Mouse (Mus musculus): Measurements from ENCODE around the gene Ndufv1. TPM values are rescaled to one million over a fixed set of nuclear protein-coding genes. Genes with fewer than 3 reads are reported as not detected.
A peak's percentile ranks its signal among the peaks of the same experiment; 100 is the strongest.
"Not testable (repeated sequence)": the region's sequence is repeated elsewhere in the genome, so short reads cannot be mapped to it uniquely, and the experiment has no call there.

Gene Ndufv1
- polyA plus RNA-seq, 1 experiment from 2014 or later: 180 TPM

- WGBS: 86% methylated on average over 8 of the region's 8 CpGs
Measured at GRCm38 (mm10) chr19:4046866-4047254, 34.3 kb upstream of the Ndufv1 start.

DNA sequence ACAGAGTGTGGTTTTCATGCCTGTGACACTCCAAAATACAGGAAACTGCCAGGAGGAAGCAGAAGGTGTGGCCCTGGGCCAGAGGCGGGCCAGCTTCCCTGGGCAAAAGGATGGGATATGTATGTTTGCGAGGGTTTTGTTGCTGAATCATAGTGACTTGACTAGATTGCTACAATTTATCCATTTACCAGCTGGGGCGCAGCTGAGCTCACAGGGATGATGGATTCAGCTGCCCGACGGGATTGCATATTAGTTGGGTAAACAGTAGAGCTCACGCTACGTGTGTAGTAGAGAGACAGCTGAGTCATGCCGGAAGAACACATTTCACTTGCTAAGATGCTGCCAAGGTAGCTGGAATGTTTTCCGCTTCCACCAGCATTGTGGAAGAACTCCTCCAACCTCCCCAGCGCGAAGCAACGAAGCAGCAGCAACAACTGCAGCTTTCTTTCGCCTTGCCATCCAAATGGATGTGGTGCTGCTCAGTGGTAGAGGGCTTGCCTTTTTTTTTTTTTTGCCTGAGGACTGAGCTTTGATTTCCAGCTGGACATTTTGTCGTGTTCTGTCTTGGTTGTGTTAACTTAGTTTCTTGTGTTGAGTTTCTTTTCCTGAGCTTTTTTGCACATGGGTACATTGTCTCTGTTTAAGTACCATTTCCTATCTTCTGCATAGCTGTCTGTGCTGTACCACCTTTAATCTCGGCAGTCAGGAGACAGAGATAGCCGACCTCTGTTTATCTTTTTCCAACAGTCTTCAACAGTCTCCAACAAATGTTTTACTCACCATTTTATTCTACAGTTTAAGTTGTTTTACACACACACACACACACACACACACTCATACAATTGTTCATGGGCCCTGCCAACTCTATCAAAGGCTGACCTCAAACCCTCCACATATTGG, 33.6 kb upstream of the Ndufv1 start, which contains the start of gene Gstp2:
Gene Gstp2 (minus strand): TSS at position 58 of the 900 bp plus-strand sequence.
- Histone ChIP-seq H3K4me3 (ENCODE audit: low read depth, low read length) (no peak within 1 kb of the TSS), H3K9ac (ENCODE audit: low read length) (no peak within 1 kb of the TSS), H3K36me3 (ENCODE audit: control insufficient read depth, insufficient read depth, low read length) (no peaks in the 10 kb centered on the region), H3K4me2 (peak within 1 kb of the TSS; percentile 15; the same call in 1 of the 2 replicates), H3K4me1 (ENCODE audit: control insufficient read depth, insufficient read depth, low read length) (no peaks in the 10 kb centered on the region), H3K9me3 (ENCODE audit: control insufficient read depth, low read length) (no peaks in the 10 kb centered on the region), H3K27ac (ENCODE audit: low read depth, low read length) (no peak within 1 kb of the TSS), H3K27me3 (ENCODE audit: control insufficient read depth, insufficient read depth, low read length) (no peaks in the 10 kb centered on the region)
- WGBS: 65% methylated on average over 16 of the region's 16 CpGs
- DNase-seq (ENCODE audit: low spot score, missing footprints): peak; percentile 85
- ATAC-seq (ENCODE audit: low FRiP score): no peak

More at GRCm38 (mm10) chr19:4046866-4047254, 34.3 kb upstream of the Ndufv1 start:
- H3K4me3 ChIP-seq (ENCODE audit: low read depth, low read length): no peak overlapping the region
- no peak overlapping the region for H3K9ac ChIP-seq (ENCODE audit: low read length)
- no peak overlapping the region for H3K27ac ChIP-seq (ENCODE audit: low read depth, low read length)
- no peaks in the 10 kb centered on the region for H3K9me3 ChIP-seq (ENCODE audit: control insufficient read depth, low read length)
- H3K36me3 ChIP-seq (ENCODE audit: control insufficient read depth, insufficient read depth, low read length): no peaks in the 10 kb centered on the region
- no peaks in the 10 kb centered on the region for H3K4me1 ChIP-seq (ENCODE audit: control insufficient read depth, insufficient read depth, low read length)
- H3K27me3 ChIP-seq (ENCODE audit: control insufficient read depth, insufficient read depth, low read length): no peaks in the 10 kb centered on the region
- peak; percentile 53 for DNase-seq (ENCODE audit: low spot score, missing footprints)
- no peak overlapping the region for H3K4me2 ChIP-seq
- ATAC-seq (ENCODE audit: low FRiP score): no peak

- 89% methylated on average over 5 of the region's 5 CpGs for WGBS
- H3K36me3 ChIP-seq (ENCODE audit: control insufficient read depth, insufficient read depth, low read length); H3K27me3 ChIP-seq (ENCODE audit: control insufficient read depth, insufficient read depth, low read length); ATAC-seq (ENCODE audit: low FRiP score); H3K9ac ChIP-seq (ENCODE audit: low read length); H3K4me2 ChIP-seq; H3K4me1 ChIP-seq (ENCODE audit: control insufficient read depth, insufficient read depth, low read length); H3K9me3 ChIP-seq (ENCODE audit: control insufficient read depth, low read length); H3K27ac ChIP-seq (ENCODE audit: low read depth, low read length); H3K4me3 ChIP-seq (ENCODE audit: low read depth, low read length): not testable (repeated sequence)
- peak; percentile 77 for DNase-seq (ENCODE audit: low spot score, missing footprints)
Measured at GRCm38 (mm10) chr19:4044109-4044508, 31.5 kb upstream of the Ndufv1 start.

- 0 out of 2 replicates have a peak, but pooled peaks cover 4% of the 10 kb centered on the region for H3K4me1 ChIP-seq (ENCODE audit: control insufficient read depth, insufficient read depth, low read length)
- H3K4me2 ChIP-seq: no peak overlapping the region
- WGBS: 82% methylated on average over 14 of the region's 14 CpGs
- H3K9me3 ChIP-seq (ENCODE audit: control insufficient read depth, low read length): no peaks in the 10 kb centered on the region
- no peak overlapping the region for H3K27ac ChIP-seq (ENCODE audit: low read depth, low read length)
- ATAC-seq (ENCODE audit: low FRiP score) (no peak), DNase-seq (ENCODE audit: low spot score, missing footprints) (peak; percentile 74)
- no peak overlapping the region for H3K9ac ChIP-seq (ENCODE audit: low read length)
- no peaks in the 10 kb centered on the region for H3K27me3 ChIP-seq (ENCODE audit: control insufficient read depth, insufficient read depth, low read length)
- H3K4me3 ChIP-seq (ENCODE audit: low read depth, low read length): no peak overlapping the region
- no peaks in the 10 kb centered on the region for H3K36me3 ChIP-seq (ENCODE audit: control insufficient read depth, insufficient read depth, low read length)
Measured at GRCm38 (mm10) chr19:4042124-4042523, 29.5 kb upstream of the Ndufv1 start.

GRCm38 (mm10) chr19:4041500-4041899, 28.9 kb upstream of the Ndufv1 start:
- H3K36me3 ChIP-seq (ENCODE audit: control insufficient read depth, insufficient read depth, low read length); H3K4me2 ChIP-seq; H3K4me3 ChIP-seq (ENCODE audit: low read depth, low read length); ATAC-seq (ENCODE audit: low FRiP score); H3K4me1 ChIP-seq (ENCODE audit: control insufficient read depth, insufficient read depth, low read length); H3K9me3 ChIP-seq (ENCODE audit: control insufficient read depth, low read length); H3K27me3 ChIP-seq (ENCODE audit: control insufficient read depth, insufficient read depth, low read length); H3K27ac ChIP-seq (ENCODE audit: low read depth, low read length); DNase-seq (ENCODE audit: low spot score, missing footprints); H3K9ac ChIP-seq (ENCODE audit: low read length): not testable (repeated sequence)
- 80% methylated on average over 3 of the region's 4 CpGs for WGBS

DNA sequence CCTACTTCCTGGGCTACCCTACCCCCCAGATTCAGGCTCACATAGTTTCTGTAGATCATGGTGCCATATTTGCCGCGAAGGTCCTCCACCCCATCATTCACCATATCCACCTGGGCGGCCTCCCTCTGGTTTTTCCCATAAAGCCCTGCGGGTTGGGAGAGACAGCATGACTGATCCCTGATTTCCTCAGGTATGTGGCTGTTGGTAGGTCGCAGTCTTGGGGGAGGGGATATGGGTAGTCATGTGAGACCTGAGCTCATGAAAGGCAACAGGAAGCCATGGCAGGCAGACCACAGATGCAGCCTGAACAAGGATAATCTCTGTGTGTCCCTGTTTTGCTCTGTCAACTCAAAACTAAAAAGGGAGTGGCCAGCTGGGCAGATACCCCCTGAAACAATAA, 28.3 kb upstream of the Ndufv1 start:
- H3K4me1 ChIP-seq (ENCODE audit: control insufficient read depth, insufficient read depth, low read length); H3K27ac ChIP-seq (ENCODE audit: low read depth, low read length); H3K36me3 ChIP-seq (ENCODE audit: control insufficient read depth, insufficient read depth, low read length); H3K9ac ChIP-seq (ENCODE audit: low read length); H3K4me3 ChIP-seq (ENCODE audit: low read depth, low read length); ATAC-seq (ENCODE audit: low FRiP score); H3K9me3 ChIP-seq (ENCODE audit: control insufficient read depth, low read length); H3K27me3 ChIP-seq (ENCODE audit: control insufficient read depth, insufficient read depth, low read length); H3K4me2 ChIP-seq: not testable (repeated sequence)
- DNase-seq (ENCODE audit: low spot score, missing footprints): peak; percentile 78
- 85% methylated on average over 5 of the region's 5 CpGs for WGBS

- Histone ChIP-seq H3K36me3 (ENCODE audit: control insufficient read depth, insufficient read depth, low read length) (no peaks in the 10 kb centered on the region), H3K4me2 (peak within 1 kb of the TSS; percentile 75), H3K27ac (ENCODE audit: low read depth, low read length) (no peak within 1 kb of the TSS), H3K9ac (ENCODE audit: low read length) (peak within 1 kb of the TSS; percentile 80), H3K4me1 (ENCODE audit: control insufficient read depth, insufficient read depth, low read length) (peaks cover 9% of the 10 kb centered on the region; the same call in 1 of the 2 replicates), H3K27me3 (ENCODE audit: control insufficient read depth, insufficient read depth, low read length) (no peaks in the 10 kb centered on the region), H3K4me3 (ENCODE audit: low read depth, low read length) (peak within 1 kb of the TSS; percentile 59), H3K9me3 (ENCODE audit: control insufficient read depth, low read length) (no peaks in the 10 kb centered on the region)
- peak; percentile 96 for DNase-seq (ENCODE audit: low spot score, missing footprints)
- peak; percentile 87 for ATAC-seq (ENCODE audit: low FRiP score)
- under 1% methylated on average over 26 of the region's 26 CpGs for WGBS
Measured at GRCm38 (mm10) chr19:4037788-4038232, 25.2 kb upstream of the Ndufv1 start, which contains the start of gene Gstp1. TSS of gene Gstp1 (minus strand) at chr19:4037985.

- peak overlapping the region; percentile 75 for H3K4me2 ChIP-seq
- H3K4me1 ChIP-seq (ENCODE audit: control insufficient read depth, insufficient read depth, low read length); H3K36me3 ChIP-seq (ENCODE audit: control insufficient read depth, insufficient read depth, low read length); H3K27ac ChIP-seq (ENCODE audit: low read depth, low read length); DNase-seq (ENCODE audit: low spot score, missing footprints); H3K27me3 ChIP-seq (ENCODE audit: control insufficient read depth, insufficient read depth, low read length); H3K9me3 ChIP-seq (ENCODE audit: control insufficient read depth, low read length): not testable (repeated sequence)
- ATAC-seq (ENCODE audit: low FRiP score): peak; percentile 65; the same call in 1 of the 2 replicates
- H3K4me3 ChIP-seq (ENCODE audit: low read depth, low read length): peak overlapping the region; percentile 59
- peak overlapping the region; percentile 80 for H3K9ac ChIP-seq (ENCODE audit: low read length)
- 26% methylated on average over 7 of the region's 8 CpGs for WGBS
Measured at GRCm38 (mm10) chr19:4037154-4037787, 24.7 kb upstream of the Ndufv1 start.
